Mouse (Mus musculus) brain, embryonic 14.5 days (tissue): ENCODE data around the gene Urad.

Experiments used
- CTCF ChIP-seq: fragments of 200-500 bp; IDR thresholded peaks from 2 replicates; pipeline ENCODE4 v1.5.1; 2012; ENCODE audit warnings: inconsistent platforms, mild to moderate bottlenecking, moderate library complexity, borderline replicate concordance; ENCODE audit not compliant: insufficient read depth, insufficient read length; ENCODE audit errors: extremely low read depth
- POLR2A ChIP-seq: fragments of 200-500 bp; IDR thresholded peaks from 2 replicates; pipeline ENCODE4 v1.6.1; 2012; ENCODE audit warnings: mild to moderate bottlenecking, inconsistent platforms, borderline replicate concordance; ENCODE audit not compliant: poor library complexity, insufficient read depth, insufficient read length, severe bottlenecking; ENCODE audit errors: extremely low read depth

DNA sequence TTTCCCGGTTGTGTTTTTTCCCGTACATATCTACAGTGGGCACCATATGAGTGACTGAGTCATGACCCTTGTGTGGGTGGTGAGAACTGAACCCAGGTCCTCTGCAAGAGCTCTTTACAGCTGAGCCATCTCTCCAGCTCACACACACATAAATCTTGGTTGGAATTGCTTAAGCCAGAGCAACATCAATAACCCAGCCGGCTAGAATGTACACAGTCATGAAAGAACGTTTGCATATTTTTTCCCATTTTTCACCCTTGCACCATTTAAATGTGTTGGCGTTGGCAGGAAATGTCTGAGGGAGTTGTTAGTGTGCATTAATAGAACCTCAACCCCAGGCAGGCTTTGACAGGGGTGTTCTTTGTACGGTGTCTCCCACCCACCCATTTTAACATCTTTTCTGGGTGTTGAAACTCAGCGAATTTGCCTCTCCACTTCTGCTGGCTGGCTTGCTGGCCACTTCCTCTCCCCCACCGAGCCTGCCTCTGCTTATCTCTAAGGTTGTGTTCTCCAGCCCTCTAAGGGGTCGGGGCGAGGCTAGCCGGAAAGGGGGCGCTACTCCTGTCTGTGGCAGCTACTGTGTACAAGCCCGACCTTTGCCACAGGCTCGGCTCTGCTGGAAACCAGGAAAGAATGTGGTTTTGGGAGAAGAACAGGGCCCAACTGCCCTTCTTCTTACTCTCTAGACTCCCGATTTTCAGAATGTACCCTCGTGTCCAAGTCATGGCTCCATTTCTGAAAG, 30.3 kb downstream of the Urad start:
- TF ChIP-seq CTCF (no peak), POLR2A (no peak)
